Comparison of ENCODE assay signal across 19 mouse cellular contexts in the genomic region with DNA sequence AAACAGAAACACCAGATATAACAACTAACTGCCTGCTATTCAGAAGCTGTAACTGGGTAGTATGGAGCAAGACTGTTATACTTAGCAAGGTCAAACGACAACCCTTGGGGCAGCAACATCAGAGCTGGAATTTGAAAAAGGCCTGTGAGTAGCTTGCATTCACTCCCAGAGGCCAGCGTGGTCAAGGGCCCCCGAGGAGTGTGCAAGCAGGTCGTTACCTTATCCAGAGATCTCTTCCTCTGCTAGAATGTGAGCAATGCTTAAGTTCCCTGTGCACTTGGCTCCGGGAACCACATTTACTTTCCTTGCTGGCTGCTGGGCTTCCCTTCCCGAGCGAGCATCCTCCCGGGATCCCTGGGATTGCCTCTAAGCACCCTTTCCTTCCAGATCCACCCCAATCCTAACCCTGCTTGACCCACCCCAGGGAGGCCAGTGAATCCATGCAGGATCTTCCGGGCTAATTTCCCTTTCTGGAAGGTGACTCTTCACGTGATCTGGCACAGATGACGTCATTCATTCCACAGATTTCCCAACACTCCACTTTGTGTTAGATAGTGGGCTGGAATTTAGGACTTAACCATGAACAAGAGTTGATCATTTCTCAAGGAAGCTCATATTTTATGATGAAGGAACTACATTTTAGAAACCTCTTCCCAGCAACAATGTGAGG.
A peak's percentile ranks its signal among the peaks of the same experiment; 100 is the strongest.
DNase-seq lines count a peak whose midpoint lies in the region; ATAC-seq and TF ChIP-seq lines count a peak whose summit lies in the region.
"Had no signal": no experiment of that assay in that cellular context is flagged by ENCODE, and none has a peak within 500 bp of the region (broad histone marks: within the 10 kb centered on the region; RNA-seq: fewer than 3 reads in every experiment).

No protein-coding gene starts in this region.

- no peak overlapping the region for H3K27ac ChIP-seq in heart, embryonic 13.5 days (replicated peaks)
- H3K27ac ChIP-seq in hindbrain, embryonic 12.5 days = no peak overlapping the region
- H3K27ac ChIP-seq in hindbrain, embryonic 13.5 days = no peak overlapping the region
- H3K27ac ChIP-seq: embryonic facial prominence, embryonic 13.5 days; hindbrain, embryonic 14.5 days; intestine, embryonic 15.5 days; layer of hippocampus, adult 2 months; liver, embryonic 12.5 days; midbrain, embryonic 12.5 days; neural tube, embryonic 15.5 days had no signal

- in situ Hi-C loops in Patski (cut with MboI; ENCODE audit: low pct_unique_long_range_greater_than_20kb) = no loop called here

- CTCF ChIA-PET in Patski (lab: Charles Lee) = interaction anchor here (1.1 to 1.3 kb wide), 2 partner anchors 18 to 54 kb away, joined by 3 to 4 read pairs; no protein-coding TSS in a partner anchor

- DNase-seq in heart, adult 18-20 months = peak; percentile 20 to 28
- no peak for DNase-seq in heart, postnatal 36 days
- DNase-seq in Patski (ENCODE audit: low read depth, low spot score) = no peak
- peak; percentile 33 for DNase-seq in lung, postnatal 14 days
- DNase-seq: cerebellum, adult 9-10 months; kidney, postnatal 10 days; thymus, postnatal 4 days had no signal

- intact Hi-C loops in heart, postnatal 36 days (cut with DNase I) = no loop called here

- no peaks in the 10 kb centered on the region for H3K9me3 ChIP-seq in heart, embryonic 13.5 days
- H3K9me3 ChIP-seq in hindbrain, embryonic 12.5 days (replicated peaks) = no peaks in the 10 kb centered on the region
- H3K9me3 ChIP-seq in hindbrain, embryonic 13.5 days = no peaks in the 10 kb centered on the region
- H3K9me3 ChIP-seq: embryonic facial prominence, embryonic 13.5 days; intestine, embryonic 15.5 days; liver, embryonic 12.5 days; midbrain, embryonic 12.5 days; neural tube, embryonic 15.5 days had no signal

- peak overlapping the region; percentile 28 for H3K4me2 ChIP-seq in heart, embryonic 13.5 days
- H3K4me2 ChIP-seq in hindbrain, embryonic 12.5 days (replicated peaks) = no peak overlapping the region
- H3K4me2 ChIP-seq in hindbrain, embryonic 13.5 days = no peak overlapping the region
- H3K4me2 ChIP-seq: embryonic facial prominence, embryonic 13.5 days; hindbrain, embryonic 14.5 days; intestine, embryonic 15.5 days; liver, embryonic 12.5 days; midbrain, embryonic 12.5 days; neural tube, embryonic 15.5 days had no signal

- ATAC-seq in Patski = peak; percentile 51
- no peak for ATAC-seq in heart, embryonic 13.5 days (ENCODE audit: extremely low read depth, insufficient number of reproducible peaks, low FRiP score, low TSS enrichment)
- ATAC-seq in hindbrain, embryonic 12.5 days (ENCODE audit: low FRiP score) = no peak
- no peak for ATAC-seq in hindbrain, embryonic 13.5 days (ENCODE audit: low FRiP score)
- ATAC-seq: CD4-positive, CD25-positive, alpha-beta regulatory T cell, adult 4 months; intestine, embryonic 15.5 days; liver, embryonic 12.5 days had no signal

- no peaks in the 10 kb centered on the region for H3K36me3 ChIP-seq in heart, embryonic 13.5 days
- H3K36me3 ChIP-seq in hindbrain, embryonic 12.5 days = no peaks in the 10 kb centered on the region
- H3K36me3 ChIP-seq in hindbrain, embryonic 13.5 days = no peaks in the 10 kb centered on the region
- H3K36me3 ChIP-seq: embryonic facial prominence, embryonic 13.5 days; G1E; intestine, embryonic 15.5 days; liver, embryonic 12.5 days; midbrain, embryonic 12.5 days; neural tube, embryonic 15.5 days had no signal

- no peak for TF ChIP-seq CTCF in Patski (IDR thresholded peaks at IDR 0.05)

- H3K9ac ChIP-seq in heart, embryonic 13.5 days = no peak overlapping the region
- no peak overlapping the region for H3K9ac ChIP-seq in hindbrain, embryonic 12.5 days
- H3K9ac ChIP-seq in hindbrain, embryonic 13.5 days = no peak overlapping the region
- H3K9ac ChIP-seq: embryonic facial prominence, embryonic 13.5 days; hindbrain, embryonic 14.5 days; intestine, embryonic 15.5 days; liver, embryonic 12.5 days; midbrain, embryonic 12.5 days; neural tube, embryonic 15.5 days had no signal

- peaks cover 11% of the 10 kb centered on the region; the same call in 1 of the 2 replicates for H3K4me1 ChIP-seq in heart, embryonic 13.5 days
- H3K4me1 ChIP-seq in hindbrain, embryonic 12.5 days = no peaks in the 10 kb centered on the region
- H3K4me1 ChIP-seq in hindbrain, embryonic 13.5 days (replicated peaks) = no peaks in the 10 kb centered on the region
- H3K4me1 ChIP-seq: embryonic facial prominence, embryonic 13.5 days; intestine, embryonic 15.5 days; liver, embryonic 12.5 days; midbrain, embryonic 12.5 days; neural tube, embryonic 15.5 days had no signal

- no peaks in the 10 kb centered on the region for H3K27me3 ChIP-seq in Patski
- no peaks in the 10 kb centered on the region for H3K27me3 ChIP-seq in heart, embryonic 13.5 days (replicated peaks)
- no peaks in the 10 kb centered on the region for H3K27me3 ChIP-seq in hindbrain, embryonic 12.5 days
- no peaks in the 10 kb centered on the region for H3K27me3 ChIP-seq in hindbrain, embryonic 13.5 days
- H3K27me3 ChIP-seq: embryonic facial prominence, embryonic 13.5 days; intestine, embryonic 15.5 days; liver, embryonic 12.5 days; midbrain, embryonic 12.5 days; neural tube, embryonic 15.5 days had no signal

- POLR2A ChIA-PET in Patski (lab: Charles Lee) = no interaction called here

- H3K4me3 ChIP-seq in heart, embryonic 13.5 days = no peak overlapping the region
- no peak overlapping the region for H3K4me3 ChIP-seq in hindbrain, embryonic 12.5 days
- H3K4me3 ChIP-seq in hindbrain, embryonic 13.5 days = no peak overlapping the region
- H3K4me3 ChIP-seq: embryonic facial prominence, embryonic 13.5 days; intestine, embryonic 15.5 days; layer of hippocampus, adult 2 months; liver, embryonic 12.5 days; midbrain, embryonic 12.5 days; neural tube, embryonic 15.5 days had no signal

- 43% methylated on average over 11 of the region's 11 CpGs for WGBS in heart, embryonic 13.5 days
- WGBS in hindbrain, embryonic 12.5 days = 77% methylated on average over 11 of the region's 11 CpGs
- WGBS in hindbrain, embryonic 13.5 days = 81% methylated on average over 11 of the region's 11 CpGs

Comparison
In these comparisons a context has a peak if more than half of its experiments do, and no peak if none do; other contexts are left out.
1. DNase-seq: peak in heart, adult 18-20 months (2 of 2) and lung, postnatal 14 days (single experiment); none in heart, postnatal 36 days (0 of 2) and Patski (single experiment).